Mouse (Mus musculus) G1E (cell line): Measurements from ENCODE around the gene Bach2. TPM values are rescaled to one million over a fixed set of nuclear protein-coding genes. Genes with fewer than 3 reads are reported as not detected.

Source experiments
- ATAC-seq: 2 replicates; pipeline ENCODE4 v1.8.0; 2016; ENCODE audit warnings: mild to moderate bottlenecking; ENCODE audit not compliant: insufficient number of reproducible peaks, poor library complexity, low FRiP score, severe bottlenecking; ENCODE audit errors: extremely low read depth
- DNase-seq: peaks from one replicate; pipeline ENCODE4 v3.0.0; 2012; ENCODE audit warnings: low spot score
- H3K27me3 ChIP-seq: 2 replicates; pipeline ENCODE4 v1.6.1; 2012; ENCODE audit warnings: mild to moderate bottlenecking, low read length, inconsistent platforms; ENCODE audit not compliant: insufficient read depth
- H3K36me3 ChIP-seq: replicated peaks from 2 replicates; pipeline ENCODE3; 2012; ENCODE audit warnings: mild to moderate bottlenecking, inconsistent platforms
- H3K4me1 ChIP-seq: 2 replicates; pipeline ENCODE4 v1.6.1; 2012; ENCODE audit warnings: low read depth, low read length, inconsistent platforms, mixed read lengths; ENCODE audit not compliant: insufficient read depth
- H3K4me3 ChIP-seq: 2 replicates; pipeline ENCODE4 v1.5.1; 2012; ENCODE audit warnings: low read depth, mild to moderate bottlenecking, inconsistent platforms, low read length, moderate library complexity, mixed read lengths
- H3K9me3 ChIP-seq: replicated peaks from 2 replicates; pipeline ENCODE4 v1.6.1; 2012; ENCODE audit warnings: inconsistent platforms
- CTCF ChIP-seq: IDR thresholded peaks from 2 replicates; pipeline ENCODE4 v1.5.1; 2012; ENCODE audit warnings: low read depth, low read length, inconsistent platforms, mixed read lengths
- GATA1 ChIP-seq: IDR thresholded peaks from 2 replicates; pipeline ENCODE4 v1.6.1; 2012; ENCODE audit warnings: borderline replicate concordance, low read length, inconsistent platforms, mixed read lengths
- GATA2 ChIP-seq: IDR thresholded peaks from 2 replicates; pipeline ENCODE4 v1.6.1; 2012; ENCODE audit warnings: low read depth, low read length, inconsistent platforms, borderline replicate concordance
- POLR2AphosphoS5 ChIP-seq: IDR thresholded peaks from 2 replicates; pipeline ENCODE4 v1.6.1; 2012; ENCODE audit warnings: low read depth, low read length, inconsistent platforms; ENCODE audit not compliant: insufficient replicate concordance
- TAL1 ChIP-seq: conservative IDR thresholded peaks from 2 replicates; pipeline ENCODE4 v1.6.1; 2012; ENCODE audit warnings: low read depth, low read length, inconsistent platforms, mixed read lengths
- polyA plus RNA-seq: library from polyadenylated mRNA; stranded (reverse); fragments of >175 nt; gene quantifications from 2 replicates; pipeline ENCODE4 v1.2.3, GENCODE M21; 2012
- total RNA-seq, 2 experiments: library from RNA; stranded (forward) in 1 of 2; stranded (reverse) in 1 of 2; fragments of 200-1000 nt in 1 of 2; fragments of >200 nt in 1 of 2; fragmentation: Nextera tagmentation in 1 of 2; gene quantifications; 2 replicates each; pipeline ENCODE4 v1.2.3; 2014 to 2017

Gene Bach2
- total and polyA plus RNA-seq, 3 experiments: 0.22 to 2.2 TPM; not detected in 1

- ATAC-seq (no peak), DNase-seq (no peak)
- H3K9me3 ChIP-seq: no peaks in the 10 kb centered on the region
- no peaks in the 10 kb centered on the region for H3K4me1 ChIP-seq
- TF ChIP-seq POLR2AphosphoS5 (no peak), CTCF (no peak), TAL1 (no peak), GATA2 (no peak)
- H3K4me3 ChIP-seq: no peak overlapping the region
- no peaks in the 10 kb centered on the region for H3K36me3 ChIP-seq
- no peaks in the 10 kb centered on the region for H3K27me3 ChIP-seq
These were observed 17.6 kb upstream of the Bach2 start for GRCm38 (mm10) chr4:32220961-32221360.

DNA sequence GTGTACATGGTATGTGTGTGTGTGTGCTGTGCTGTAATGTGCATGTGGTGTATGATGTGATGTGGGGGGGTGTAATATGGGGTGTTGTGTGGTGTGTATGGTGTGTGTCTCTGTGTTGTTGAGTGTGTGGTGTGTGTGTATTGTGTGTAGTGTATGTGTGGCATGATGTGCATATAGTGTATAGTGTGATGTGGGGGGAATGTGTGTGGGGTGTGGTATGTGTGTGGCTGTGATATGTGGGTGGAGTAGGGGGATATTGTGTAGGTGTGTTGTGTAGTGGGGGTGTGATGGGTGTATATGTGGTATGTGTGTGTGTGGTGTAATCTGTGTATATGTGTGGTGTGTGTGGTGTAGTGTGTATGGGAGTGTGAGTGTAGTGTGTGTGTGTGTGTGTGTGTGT is 15.0 kb upstream of the Bach2 start:
- no peak for ATAC-seq
- Histone ChIP-seq H3K4me1 (no peaks in the 10 kb centered on the region), H3K4me3 (no peak overlapping the region), H3K36me3 (no peaks in the 10 kb centered on the region), H3K27me3 (no peaks in the 10 kb centered on the region), H3K9me3 (no peaks in the 10 kb centered on the region)
- TF ChIP-seq TAL1 (no peak), GATA2 (no peak), CTCF (no peak), POLR2AphosphoS5 (no peak), GATA1 (no peak)
- DNase-seq: no peak

DNA sequence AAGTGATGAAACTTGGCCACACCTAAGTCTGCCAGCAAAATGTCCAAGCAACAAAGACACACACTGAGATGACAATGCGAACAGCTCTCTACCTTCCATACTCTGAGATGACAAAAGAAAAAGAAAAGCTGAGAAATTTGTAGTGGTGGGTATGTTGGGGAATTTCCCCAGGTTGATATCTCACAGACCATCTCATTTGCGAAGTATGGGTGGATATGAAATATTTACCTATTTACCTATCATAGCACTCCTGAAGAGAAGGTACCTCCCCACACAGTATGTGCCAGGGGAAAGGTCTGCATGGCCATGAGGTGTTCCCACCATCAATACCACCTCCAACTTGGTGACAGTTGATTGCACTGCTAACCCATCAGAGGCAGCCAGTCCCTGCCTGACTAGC is 13.4 kb upstream of the Bach2 start:
- Histone ChIP-seq H3K27me3 (no peaks in the 10 kb centered on the region), H3K36me3 (no peaks in the 10 kb centered on the region), H3K4me1 (no peaks in the 10 kb centered on the region), H3K9me3 (no peaks in the 10 kb centered on the region), H3K4me3 (no peak overlapping the region)
- ATAC-seq (no peak), DNase-seq (no peak)
- TF ChIP-seq GATA2 (no peak), GATA1 (no peak)

- no peak for ATAC-seq
- H3K36me3 ChIP-seq: no peaks in the 10 kb centered on the region
- TF ChIP-seq TAL1: no peak
- no peak for TF ChIP-seq POLR2AphosphoS5
- no peak for TF ChIP-seq GATA1
- TF ChIP-seq CTCF: no peak
- no peak for TF ChIP-seq GATA2
- H3K9me3 ChIP-seq: no peaks in the 10 kb centered on the region
- H3K4me1 ChIP-seq: no peaks in the 10 kb centered on the region
- H3K27me3 ChIP-seq: no peaks in the 10 kb centered on the region
- H3K4me3 ChIP-seq: no peak overlapping the region
- DNase-seq: no peak
These were observed 10.5 kb upstream of the Bach2 start for GRCm38 (mm10) chr4:32227970-32228557.

GRCm38 (mm10) chr4:32229266-32229665 is 9.3 kb upstream of the Bach2 start:
- Histone ChIP-seq H3K4me3 (no peak overlapping the region), H3K9me3 (no peaks in the 10 kb centered on the region), H3K4me1 (no peaks in the 10 kb centered on the region), H3K36me3 (no peaks in the 10 kb centered on the region), H3K27me3 (no peaks in the 10 kb centered on the region)
- no peak for DNase-seq
- ATAC-seq: no peak
- TF ChIP-seq POLR2AphosphoS5 (no peak), GATA2 (no peak), GATA1 (no peak), TAL1 (no peak), CTCF (no peak)

- ATAC-seq (no peak), DNase-seq (no peak)
- Histone ChIP-seq H3K36me3 (no peaks in the 10 kb centered on the region), H3K4me1 (no peaks in the 10 kb centered on the region), H3K27me3 (no peaks in the 10 kb centered on the region), H3K9me3 (no peaks in the 10 kb centered on the region), H3K4me3 (no peak overlapping the region)
- TF ChIP-seq GATA1: no peak
- no peak for TF ChIP-seq TAL1
- TF ChIP-seq GATA2: no peak
- no peak for TF ChIP-seq POLR2AphosphoS5
- TF ChIP-seq CTCF: no peak
These were observed 7.1 kb upstream of the Bach2 start for GRCm38 (mm10) chr4:32231258-32232055.
